Mouse (Mus musculus): ENCODE data around the gene 2700081O15Rik.

2700081O15Rik gene

DNA sequence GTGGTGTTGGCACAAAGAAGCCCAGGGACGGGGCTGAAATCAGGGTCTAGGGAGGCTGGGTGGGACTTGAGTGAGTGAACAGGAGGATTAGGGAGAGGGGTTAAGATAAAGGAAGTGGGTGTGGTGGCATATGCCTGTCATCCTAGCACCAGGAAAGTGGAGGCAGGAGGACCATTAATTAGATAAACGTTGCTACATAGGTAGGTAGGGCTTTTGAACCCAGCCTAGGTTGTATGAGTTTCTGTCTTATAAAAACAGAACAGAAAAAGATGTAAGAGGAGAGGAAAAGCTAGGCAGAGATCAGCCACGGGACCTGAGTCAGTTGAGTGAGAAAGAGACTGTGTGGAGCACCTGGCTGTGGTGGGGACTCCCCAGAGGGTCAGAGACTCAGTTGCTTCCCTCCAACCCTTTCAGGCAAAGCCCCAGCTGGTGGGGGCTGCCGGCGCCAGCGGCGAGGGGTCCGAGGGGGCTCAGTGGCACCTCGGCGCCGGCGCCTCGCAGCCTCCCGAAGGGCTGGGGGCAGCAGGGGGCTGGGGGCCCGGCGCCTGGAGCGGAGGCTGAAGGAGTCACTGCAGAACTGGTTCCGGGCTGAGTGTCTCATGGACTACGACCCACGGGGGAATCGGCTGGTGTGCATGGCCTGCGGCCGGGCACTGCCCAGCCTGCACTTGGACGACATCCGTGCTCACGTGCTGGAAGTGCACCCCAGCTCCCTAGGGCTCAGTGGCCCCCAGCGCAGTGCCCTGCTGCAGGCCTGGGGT is 3.6 kb downstream of the 2700081O15Rik start:
- no peak for DNase-seq (ENCODE audit: low spot score in 2 of 2)

DNA sequence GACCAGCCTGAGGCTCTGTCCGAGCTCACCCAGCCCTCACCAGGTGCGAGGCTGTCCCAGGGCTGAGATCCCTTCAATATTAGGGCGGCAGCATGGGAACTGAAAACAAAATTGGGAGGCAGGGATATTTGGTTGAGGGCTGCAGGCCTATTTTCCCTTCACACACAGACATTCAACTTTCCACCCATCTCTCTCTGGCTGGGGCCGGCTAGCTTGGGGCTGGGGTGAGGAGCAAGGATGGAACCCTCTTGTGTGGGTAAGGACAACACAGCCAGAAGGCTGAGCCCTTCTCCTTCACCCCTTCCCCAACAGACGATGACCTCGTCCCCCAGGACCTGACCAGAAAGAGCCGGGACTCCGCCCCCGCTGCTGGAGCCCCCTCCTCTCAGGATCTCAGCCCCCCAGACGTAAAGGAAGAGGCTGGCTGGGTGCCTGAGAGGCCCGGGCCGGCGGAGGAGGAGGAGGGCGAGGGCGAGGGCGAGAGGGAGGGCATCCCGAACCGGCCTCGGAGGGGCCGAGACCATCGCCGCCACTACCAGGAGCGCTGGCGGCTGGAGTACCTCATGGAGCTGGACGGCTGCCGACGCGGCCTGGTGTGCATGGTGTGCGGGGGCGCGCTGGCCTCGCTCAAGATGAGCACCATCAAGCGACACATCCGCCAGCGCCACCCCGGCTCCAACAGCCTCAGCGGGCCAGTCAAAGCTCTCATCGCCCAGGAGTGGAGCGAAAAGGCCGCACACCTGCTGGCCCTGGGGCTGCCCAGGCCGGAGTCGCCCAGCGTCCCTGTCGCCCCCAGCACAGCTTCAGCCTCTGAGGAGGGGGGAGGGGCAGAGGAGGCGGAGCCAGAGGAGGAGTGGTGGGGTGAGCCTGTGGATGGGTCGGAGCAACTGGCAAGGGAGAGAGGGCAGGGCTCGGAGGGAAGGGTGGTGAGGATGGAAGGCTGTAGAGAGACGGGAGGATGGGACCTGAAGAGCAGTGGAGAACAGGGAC is 4.5 kb downstream of the 2700081O15Rik start:
- DNase-seq (ENCODE audit: low spot score in 2 of 2) = peak in 1 of 2 experiments; percentile 24

DNA sequence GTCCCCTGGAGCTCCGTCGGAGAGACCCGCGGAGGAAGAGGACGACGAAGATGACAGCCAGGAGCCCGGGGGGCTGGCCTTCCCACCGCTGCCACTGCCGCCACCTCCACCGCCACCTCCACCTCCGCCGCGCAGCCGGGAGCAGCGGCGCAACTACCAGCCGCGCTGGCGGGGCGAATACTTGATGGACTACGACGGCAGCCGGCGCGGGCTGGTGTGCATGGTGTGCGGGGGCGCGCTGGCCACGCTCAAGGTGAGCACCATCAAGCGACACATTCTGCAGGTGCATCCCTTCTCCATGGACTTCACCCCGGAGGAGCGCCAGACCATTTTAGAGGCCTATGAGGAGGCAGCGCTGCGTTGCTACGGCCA is 5.2 kb downstream of the 2700081O15Rik start:
- no peak for DNase-seq (ENCODE audit: low spot score in 2 of 2)

- peak; percentile 45 to 65 for DNase-seq (ENCODE audit: low spot score in 2 of 2)
These were observed 5.7 kb downstream of the 2700081O15Rik start for GRCm38 (mm10) chr19:7423028-7423655.

DNA sequence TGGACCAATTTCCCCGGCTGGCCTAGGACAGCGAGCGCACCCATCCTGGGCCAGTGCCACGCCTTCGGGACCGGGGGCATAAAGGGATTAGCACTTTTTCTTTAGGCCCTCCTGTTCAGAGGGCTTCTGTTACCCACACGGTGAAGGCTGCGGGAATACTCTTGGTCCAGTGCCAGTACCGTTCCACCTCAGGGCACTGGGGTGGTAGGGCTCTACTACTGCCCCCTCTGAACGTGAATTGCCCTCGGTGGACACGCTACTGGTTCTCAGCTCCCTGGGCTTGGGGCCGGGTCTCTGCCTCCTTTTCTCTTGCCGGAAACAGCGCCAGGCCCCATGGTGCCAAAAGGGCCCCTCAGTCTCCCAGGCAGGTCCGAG is 6.2 kb downstream of the 2700081O15Rik start:
- DNase-seq (ENCODE audit: low spot score in 2 of 2) = no peak

DNA sequence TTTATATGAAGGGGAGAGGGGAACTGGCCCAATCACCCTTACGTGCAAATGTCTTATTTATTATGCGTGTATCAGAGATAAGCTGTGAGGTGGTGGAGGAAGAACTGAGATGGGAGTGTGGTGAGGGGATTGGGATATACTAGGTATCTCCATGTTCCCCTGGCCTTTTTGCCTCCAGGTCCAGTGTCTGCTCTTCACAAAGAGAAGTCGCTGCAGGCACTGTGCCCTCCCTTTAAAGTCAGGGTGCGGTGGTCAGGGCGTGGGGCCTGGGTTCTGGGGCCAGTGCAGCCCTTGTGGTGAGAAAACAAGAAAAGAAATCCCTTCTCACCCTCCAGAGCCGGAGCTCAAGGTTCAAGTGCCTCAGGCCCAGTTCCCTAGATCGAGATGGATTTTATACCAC is 6.7 kb downstream of the 2700081O15Rik start:
- no peak for DNase-seq (ENCODE audit: low spot score in 2 of 2)

DNA sequence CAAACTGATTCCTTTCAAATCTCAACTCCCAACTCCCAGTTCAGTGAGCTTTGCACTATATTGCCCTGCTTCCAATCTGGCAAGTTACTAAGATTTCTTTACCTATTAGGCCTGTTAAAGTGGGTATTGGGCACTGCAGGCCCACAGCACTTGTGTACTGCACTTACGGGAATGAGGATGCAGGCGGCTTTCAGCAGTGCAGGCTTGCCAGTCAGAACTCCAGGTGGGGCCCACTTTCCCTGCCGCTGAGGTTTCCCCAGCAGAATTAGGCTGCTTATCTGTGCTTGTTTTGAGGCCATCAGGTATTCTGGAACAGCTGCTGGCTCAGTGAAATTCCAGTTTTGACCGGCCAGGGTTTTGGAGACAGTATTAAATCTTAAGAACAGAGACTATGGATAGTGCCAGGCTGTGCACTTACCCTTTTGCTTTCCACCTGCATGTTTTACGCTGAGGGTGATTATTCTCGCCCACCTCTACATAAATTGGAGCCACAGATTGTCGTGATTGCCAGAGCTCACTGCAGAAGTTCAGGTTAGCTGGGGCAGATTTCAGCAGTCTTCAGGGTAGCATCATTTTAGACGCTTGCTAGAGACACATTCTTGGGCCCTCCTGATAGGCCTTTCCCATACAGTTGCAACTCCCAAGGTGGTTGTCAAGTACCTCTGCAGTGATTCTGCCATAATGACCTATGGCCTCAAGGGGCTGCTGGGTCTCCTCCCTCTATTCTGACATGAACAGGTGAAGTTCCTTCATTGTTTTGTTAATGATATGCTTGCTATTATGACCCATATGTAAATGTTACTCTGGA is 7.4 kb downstream of the 2700081O15Rik start:
- DNase-seq (ENCODE audit: low spot score in 2 of 2) = no peak

GRCm38 (mm10) chr19:7425398-7425775 is 8.0 kb downstream of the 2700081O15Rik start:
- DNase-seq (ENCODE audit: low spot score in 2 of 2) = no peak

DNA sequence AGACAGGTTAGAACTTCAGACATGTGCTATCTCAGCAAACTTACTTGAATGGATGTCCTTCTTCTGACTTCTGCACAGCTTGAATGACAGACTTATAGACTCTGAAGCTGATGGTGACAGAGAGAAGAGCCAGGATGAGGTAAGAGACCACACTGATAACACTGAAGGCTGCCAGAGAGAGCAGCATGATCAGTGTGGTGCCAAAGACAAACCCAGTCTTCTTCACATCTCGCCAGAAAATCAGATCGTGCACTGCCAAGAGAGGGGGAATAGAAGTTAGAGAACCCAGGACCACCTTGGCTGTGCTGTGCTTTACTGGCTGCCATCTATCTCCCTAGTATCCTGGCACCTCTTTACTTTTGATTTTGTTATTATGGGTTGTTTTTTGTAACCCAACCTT is 17.5 kb downstream of the 2700081O15Rik start:
- no peak for DNase-seq (ENCODE audit: low spot score in 2 of 2)

DNA sequence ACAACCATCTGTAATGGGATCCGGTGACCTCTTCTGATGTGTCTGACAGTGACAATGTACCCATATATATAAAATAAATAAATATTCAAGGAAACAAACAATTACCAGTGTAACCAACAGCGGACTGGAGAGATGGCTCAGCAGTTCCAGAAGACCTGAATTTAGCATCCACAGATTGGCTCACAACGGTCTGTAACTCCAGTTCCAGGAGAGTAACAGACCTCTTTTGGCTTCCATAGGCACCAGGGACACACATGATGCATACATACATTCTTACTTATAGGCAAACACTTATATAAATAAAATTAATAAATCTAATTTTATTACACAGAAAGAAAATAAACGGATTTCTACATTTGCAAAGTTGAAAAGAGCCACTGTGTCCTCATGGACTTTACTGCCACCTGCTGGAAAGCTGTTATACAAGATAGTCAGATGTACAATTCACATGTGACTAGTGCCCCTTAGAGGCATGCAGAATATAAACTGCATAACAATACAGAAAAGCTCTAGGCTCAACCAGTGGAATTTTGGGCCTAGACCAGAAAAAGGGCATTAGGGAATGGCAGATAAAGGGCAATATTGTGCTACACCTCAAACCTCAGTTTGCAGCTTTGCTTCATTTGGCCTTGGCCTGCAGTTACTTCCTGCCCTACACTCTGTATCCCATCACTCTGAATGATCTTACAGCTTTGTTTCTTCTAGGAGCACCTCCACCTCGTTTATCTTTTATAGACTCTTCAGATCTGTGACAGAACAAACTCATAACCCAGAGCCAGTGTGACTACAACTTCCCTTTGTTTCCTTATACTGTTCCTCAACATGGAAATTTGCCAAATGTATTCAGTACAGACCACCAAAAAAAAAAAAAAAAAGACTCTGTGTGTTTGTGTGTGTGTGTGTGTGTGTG is 18.9 kb downstream of the 2700081O15Rik start:
- DNase-seq (ENCODE audit: low spot score in 2 of 2) = no peak

DNA sequence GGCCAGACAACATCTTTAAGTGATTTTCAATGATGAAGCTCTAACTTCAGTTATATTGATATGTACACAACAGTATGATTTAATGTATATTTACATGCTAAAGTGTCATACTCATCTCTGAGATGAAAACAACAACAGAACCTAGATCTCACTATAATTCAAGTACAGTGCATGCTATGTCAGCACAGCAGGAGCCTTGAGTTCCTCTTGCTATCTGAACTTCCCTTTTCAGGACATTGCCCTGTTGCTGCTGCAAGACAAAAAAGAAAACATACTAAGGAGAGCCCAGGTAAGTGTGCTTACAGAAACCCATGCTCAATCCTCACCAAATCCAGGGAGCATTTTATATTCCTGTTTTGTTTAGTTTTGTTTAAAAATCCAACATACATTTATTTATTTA is 20.9 kb downstream of the 2700081O15Rik start:
- DNase-seq (ENCODE audit: low spot score in 2 of 2) = no peak

GRCm38 (mm10) chr19:7441493-7441892 is 24.1 kb downstream of the 2700081O15Rik start:
- DNase-seq (ENCODE audit: low spot score in 2 of 2) = no peak

GRCm38 (mm10) chr19:7445105-7445504 is 27.7 kb downstream of the 2700081O15Rik start:
- DNase-seq (ENCODE audit: low spot score in 2 of 2) = no peak

GRCm38 (mm10) chr19:7445596-7445995 is 28.2 kb downstream of the 2700081O15Rik start:
- DNase-seq (ENCODE audit: low spot score in 2 of 2) = no peak

DNA sequence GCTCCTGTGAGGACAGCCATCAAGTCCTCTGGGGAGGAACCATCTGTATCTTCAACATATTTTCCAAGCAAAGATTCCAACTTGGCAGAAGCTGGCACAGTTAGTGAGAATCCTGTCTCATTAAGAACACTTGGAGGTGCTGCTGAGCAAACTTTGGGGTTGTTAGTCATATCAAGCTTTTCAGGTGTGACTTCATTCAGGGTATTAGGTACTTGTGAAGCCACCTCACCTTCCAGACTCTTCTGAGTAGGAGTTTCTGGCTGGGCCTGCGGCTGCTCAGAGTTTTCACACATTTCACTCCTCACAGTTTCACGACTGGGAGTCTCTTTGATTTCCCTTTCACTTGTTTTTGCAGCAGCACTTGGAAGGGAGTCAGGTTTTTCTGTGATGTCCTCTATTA is 39.4 kb downstream of the 2700081O15Rik start:
- no peak for DNase-seq (ENCODE audit: low spot score in 2 of 2)

DNA sequence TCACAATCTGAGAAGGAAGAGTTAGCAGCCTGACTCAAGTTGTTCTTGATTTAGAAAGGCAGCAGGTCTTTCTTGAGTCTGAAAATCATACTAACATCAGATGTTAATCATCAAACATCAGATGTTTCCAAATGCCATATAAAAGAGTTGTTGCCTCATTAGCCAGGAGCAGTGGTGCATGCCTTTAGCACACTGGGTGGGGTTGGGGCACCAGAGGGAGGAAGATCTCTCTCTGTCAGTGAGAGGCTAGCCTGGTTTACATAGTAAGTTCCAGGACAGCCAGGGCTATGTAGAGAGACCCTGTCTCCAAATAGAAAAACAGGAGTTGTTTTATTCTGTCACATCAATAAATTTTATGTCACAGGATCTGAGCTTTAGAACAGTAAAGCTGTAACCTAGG is 41.5 kb downstream of the 2700081O15Rik start:
- no peak for DNase-seq (ENCODE audit: low spot score in 2 of 2)

DNA sequence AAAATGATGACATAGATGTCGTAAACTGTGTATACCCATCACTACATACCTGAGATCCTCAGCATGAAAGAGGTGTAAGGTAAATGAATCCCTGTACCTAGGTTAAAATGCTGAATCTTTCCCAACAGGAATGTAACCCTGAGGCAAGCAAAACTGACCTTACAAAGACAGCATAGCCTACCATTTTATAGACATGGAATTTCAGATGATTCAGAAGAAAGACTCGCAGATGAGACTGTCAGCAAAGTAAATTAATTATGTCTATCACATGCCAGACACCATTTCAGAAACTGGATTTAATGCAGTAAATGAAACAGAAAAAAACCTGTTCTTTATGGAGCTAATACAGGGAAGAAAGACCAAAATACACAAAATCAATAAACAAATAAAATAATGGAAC is 41.9 kb downstream of the 2700081O15Rik start:
- no peak for DNase-seq (ENCODE audit: low spot score in 2 of 2)

DNA sequence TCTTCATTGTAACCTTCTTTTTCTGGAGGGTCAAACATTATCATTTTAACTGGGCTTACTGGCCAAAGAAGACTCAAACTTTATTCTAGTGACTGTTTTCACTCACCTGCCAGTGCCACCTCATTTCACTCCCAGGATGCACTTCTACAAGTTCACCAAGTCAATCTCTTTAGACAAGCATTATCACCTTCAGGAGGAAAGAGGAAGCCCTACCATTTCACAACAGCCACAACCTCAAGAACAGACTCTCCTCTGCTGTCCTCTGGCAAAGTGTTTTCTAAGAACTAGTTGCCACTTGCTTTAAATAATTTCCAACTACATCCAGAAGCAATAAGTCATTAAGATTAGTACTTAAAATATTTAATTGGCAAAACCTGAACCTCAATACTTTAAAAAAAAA is 50.5 kb downstream of the 2700081O15Rik start:
- DNase-seq (ENCODE audit: low spot score in 2 of 2) = no peak

DNA sequence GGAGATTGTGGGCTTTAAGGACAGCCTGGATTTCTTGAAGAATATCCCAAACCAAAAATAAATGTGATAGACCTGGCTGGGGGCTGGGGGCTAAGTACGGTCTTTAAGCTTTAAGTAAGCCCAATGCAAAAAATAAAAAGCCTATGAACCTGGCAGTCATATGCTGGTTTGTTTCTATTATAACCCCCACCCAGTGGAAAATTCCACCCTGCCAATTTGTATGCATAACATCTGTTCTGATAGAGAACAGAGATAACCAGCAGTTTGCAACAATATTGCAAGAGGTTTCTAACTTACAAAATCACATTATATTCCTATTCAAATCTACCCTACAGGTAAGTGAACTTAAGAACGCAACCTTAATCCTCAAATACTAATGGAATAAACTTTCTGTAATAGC is 53.2 kb downstream of the 2700081O15Rik start:
- no peak for DNase-seq (ENCODE audit: low spot score in 2 of 2)

Measured in urinary bladder, adult 18-20 months (tissue).